Mouse (Mus musculus) small intestine, adult 2 months (tissue): Measurements from ENCODE around the gene Gna14.

ENCODE experiments used
- CTCF ChIP-seq: fragments of 200-500 bp; IDR thresholded peaks from 2 replicates; pipeline ENCODE4 v1.5.1; 2012; ENCODE audit warnings: low read depth, mild to moderate bottlenecking, control low read depth, inconsistent platforms, low read length, moderate library complexity, mixed read lengths; ENCODE audit not compliant: insufficient replicate concordance, insufficient read length; ENCODE audit errors: extremely low read depth
- POLR2A ChIP-seq: fragments of 200-500 bp; IDR thresholded peaks from 2 replicates; pipeline ENCODE4 v1.6.1; 2012; ENCODE audit warnings: low read depth, mild to moderate bottlenecking, control low read depth, inconsistent platforms, low read length, moderate library complexity

DNA sequence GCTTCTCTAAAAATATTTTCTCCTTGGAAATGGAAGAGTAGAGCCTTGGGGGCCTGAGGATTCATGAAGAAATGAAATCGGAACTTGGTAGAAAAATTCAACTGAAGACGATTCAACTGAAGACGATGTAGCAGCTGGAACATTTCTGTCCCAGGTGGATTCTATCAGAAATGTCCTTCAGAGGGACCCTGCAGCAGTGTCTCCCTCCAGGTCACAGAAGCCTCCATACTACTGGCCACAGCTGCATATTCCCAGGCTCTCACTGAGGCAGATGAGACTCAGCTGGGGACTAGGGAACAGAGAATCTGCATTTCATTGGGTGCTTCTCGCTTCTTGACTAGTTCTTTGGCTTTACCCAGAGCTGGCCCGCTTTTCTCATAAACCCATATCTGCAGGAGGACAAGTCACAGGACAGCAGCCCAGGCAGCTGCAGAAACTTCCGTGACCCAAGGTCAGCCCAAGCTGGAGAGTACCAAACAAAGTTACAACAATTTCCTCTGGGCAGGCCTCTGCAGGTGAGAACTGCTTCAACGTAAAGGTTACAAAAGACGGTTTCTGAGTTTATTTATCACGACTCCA, 90.8 kb downstream of the Gna14 start:
- TF ChIP-seq CTCF (no peak), POLR2A (no peak)
